Mouse (Mus musculus): ENCODE measurements around the gene Gm20388. TPM values are rescaled to one million over a fixed set of nuclear protein-coding genes. Genes with fewer than 3 reads are reported as not detected.
"Not testable (repeated sequence)": the region's sequence is repeated elsewhere in the genome, so short reads cannot be mapped to it uniquely, and the experiment has no call there.

The Gm20388 gene
- total RNA-seq, 2 experiments from 2014 or later = not detected

- DNase-seq (ENCODE audit: low spot score in 2 of 2) = no peak
These were observed 2646.8 kb downstream of the Gm20388 start for GRCm38 (mm10) chr8:122557248-122558038.

GRCm38 (mm10) chr8:122558671-122559349, 2648.2 kb downstream of the Gm20388 start:
- no peak for DNase-seq (ENCODE audit: low spot score in 2 of 2)

GRCm38 (mm10) chr8:122561199-122561598, 2650.6 kb downstream of the Gm20388 start:
- DNase-seq (ENCODE audit: low spot score in 2 of 2) = no peak

GRCm38 (mm10) chr8:122564363-122565352, 2654.0 kb downstream of the Gm20388 start:
- no peak for DNase-seq (ENCODE audit: low spot score in 2 of 2)

- no peak for DNase-seq (ENCODE audit: low spot score in 2 of 2)
These were observed 2656.1 kb downstream of the Gm20388 start for GRCm38 (mm10) chr8:122566766-122567165.

GRCm38 (mm10) chr8:122567361-122568108, 2656.9 kb downstream of the Gm20388 start, which contains the start of gene Cdt1:
Cdt1 (plus strand) TSS chr8:122568015.
- peak; percentile 95 to 96 for DNase-seq (ENCODE audit: low spot score in 2 of 2)

GRCm38 (mm10) chr8:122568109-122568504, 2657.5 kb downstream of the Gm20388 start:
- DNase-seq (ENCODE audit: low spot score in 2 of 2) = no peak

- DNase-seq (ENCODE audit: low spot score in 2 of 2) = no peak
These were observed 2658.3 kb downstream of the Gm20388 start for GRCm38 (mm10) chr8:122568881-122569309.

- no peak for DNase-seq (ENCODE audit: low spot score in 2 of 2)
These were observed 2658.7 kb downstream of the Gm20388 start for GRCm38 (mm10) chr8:122569329-122569728.

GRCm38 (mm10) chr8:122569996-122570395, 2659.4 kb downstream of the Gm20388 start:
- DNase-seq (ENCODE audit: low spot score in 2 of 2) = no peak

- DNase-seq (ENCODE audit: low spot score in 2 of 2) = no peak
These were observed 2660.5 kb downstream of the Gm20388 start for GRCm38 (mm10) chr8:122571153-122571552.

- no peak for DNase-seq (ENCODE audit: low spot score in 2 of 2)
These were observed 2661.2 kb downstream of the Gm20388 start for GRCm38 (mm10) chr8:122571750-122572267.

- no peak for DNase-seq (ENCODE audit: low spot score in 2 of 2)
These were observed 2662.1 kb downstream of the Gm20388 start for GRCm38 (mm10) chr8:122572751-122573150.

- not testable (repeated sequence) for DNase-seq (ENCODE audit: low spot score in 2 of 2)
These were observed 2662.5 kb downstream of the Gm20388 start for GRCm38 (mm10) chr8:122573176-122573575.

- no peak for DNase-seq (ENCODE audit: low spot score in 2 of 2)
These were observed 2662.9 kb downstream of the Gm20388 start for GRCm38 (mm10) chr8:122573577-122573976.

GRCm38 (mm10) chr8:122574264-122574663, 2663.6 kb downstream of the Gm20388 start:
- DNase-seq (ENCODE audit: low spot score in 2 of 2) = no peak

GRCm38 (mm10) chr8:122574667-122575251, 2664.1 kb downstream of the Gm20388 start:
- no peak for DNase-seq (ENCODE audit: low spot score in 2 of 2)

- no peak for DNase-seq (ENCODE audit: low spot score in 2 of 2)
These were observed 2664.6 kb downstream of the Gm20388 start for GRCm38 (mm10) chr8:122575286-122575685.
